Mouse (Mus musculus) left cerebral cortex, adult 8-10 months (tissue): Measurements from ENCODE around the gene Akt1. TPM values are rescaled to one million over a fixed set of nuclear protein-coding genes. Genes with fewer than 3 reads are reported as not detected.

Source experiments
- DNase-seq, 2 experiments: peaks; one replicate each; pipeline ENCODE4 v3.0.0; 2022; ENCODE audit warnings: low spot score in 2 of 2
- total RNA-seq, 4 experiments: library from RNA; stranded (reverse); gene quantifications; 2 replicates each; pipeline ENCODE4 v1.2.4; 2022

The Akt1 gene
- total RNA-seq, 4 experiments from 2014 or later, result 158 to 174 (median 171) TPM

- DNase-seq, result peak; percentile 92 to 93
These were observed 18.8 kb upstream of the Akt1 start for GRCm38 (mm10) chr12:112693185-112694126.

DNA sequence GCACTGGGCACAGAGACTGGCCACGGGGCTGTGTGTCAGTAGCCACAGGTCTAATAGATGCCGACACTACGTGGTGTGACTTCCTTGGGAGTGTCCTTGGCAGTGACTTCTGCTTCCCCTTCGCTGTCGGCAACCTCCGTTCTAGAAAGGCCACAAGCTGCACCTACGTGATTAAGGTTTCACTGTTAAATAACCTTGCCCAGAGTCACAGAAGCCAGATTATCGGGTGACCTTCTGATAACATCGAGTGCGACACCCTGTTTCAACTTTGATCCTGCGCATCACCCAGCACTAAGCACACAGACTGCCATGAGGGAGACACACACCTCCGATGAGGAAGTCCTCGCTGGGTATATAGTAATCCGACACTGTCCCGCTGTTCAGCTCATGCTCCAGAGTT is 13.8 kb upstream of the Akt1 start:
- DNase-seq, result no peak

DNA sequence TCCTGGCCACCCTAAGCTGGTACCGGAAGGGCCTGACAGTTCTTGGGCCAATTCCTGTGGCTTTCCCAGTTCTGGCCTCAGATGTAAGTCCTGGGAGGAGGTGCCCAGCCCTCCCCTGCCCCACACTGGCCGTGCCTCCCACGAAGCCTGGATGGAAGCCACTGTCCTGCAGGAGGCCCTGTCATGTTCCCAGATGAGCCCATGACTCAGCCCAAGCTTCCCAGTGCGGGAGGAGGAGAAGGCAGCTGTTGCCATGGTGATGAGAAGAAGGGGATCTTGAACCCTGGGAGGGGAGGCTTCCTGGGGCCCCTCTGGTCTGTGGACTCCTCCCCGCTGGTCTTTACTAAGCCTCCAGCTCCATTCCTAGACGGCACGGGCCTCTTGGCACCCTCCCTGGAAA is 8.7 kb upstream of the Akt1 start:
- no peak for DNase-seq

GRCm38 (mm10) chr12:112679027-112679996 is 4.6 kb upstream of the Akt1 start:
- DNase-seq, result no peak

DNA sequence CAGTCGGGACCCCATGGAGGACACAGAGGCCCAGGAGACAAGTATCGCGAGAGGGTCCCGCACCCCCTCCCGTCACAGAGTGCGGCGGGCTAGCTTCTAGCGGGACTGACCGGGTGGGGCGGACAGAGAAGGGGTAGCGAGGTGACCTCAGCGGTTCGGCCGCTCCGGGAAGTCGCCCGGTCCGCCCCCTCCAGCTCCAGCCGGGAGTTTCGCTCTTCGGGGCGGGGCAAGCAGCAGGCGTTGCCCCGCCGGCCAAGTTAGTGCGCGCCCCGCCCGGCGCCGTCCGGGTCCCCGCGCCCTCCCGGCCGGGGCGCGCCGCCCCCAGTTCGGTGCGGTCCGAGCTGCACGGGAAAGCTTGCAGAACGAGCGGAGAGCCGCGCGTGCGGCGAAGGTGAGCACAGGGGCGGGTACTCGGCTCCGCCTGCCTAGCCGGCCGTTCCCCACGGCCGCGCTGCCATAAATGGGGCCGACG is 3.9 kb upstream of the Akt1 start, which contains the start of gene Zbtb42:
Zbtb42 (plus strand) TSS at position 274 of the 472 bp plus-strand sequence.
- DNase-seq, result no peak

- no peak for DNase-seq
These were observed 3.4 kb upstream of the Akt1 start for GRCm38 (mm10) chr12:112677943-112678554.

GRCm38 (mm10) chr12:112677076-112677475 is 2.4 kb upstream of the Akt1 start:
- no peak for DNase-seq

GRCm38 (mm10) chr12:112675245-112676035 is 756 bp upstream of the Akt1 start:
- peak in 1 of 2 experiments; percentile 70 for DNase-seq

- DNase-seq, result no peak
These were observed 1.1 kb downstream of the Akt1 start for GRCm38 (mm10) chr12:112673576-112674091.

DNA sequence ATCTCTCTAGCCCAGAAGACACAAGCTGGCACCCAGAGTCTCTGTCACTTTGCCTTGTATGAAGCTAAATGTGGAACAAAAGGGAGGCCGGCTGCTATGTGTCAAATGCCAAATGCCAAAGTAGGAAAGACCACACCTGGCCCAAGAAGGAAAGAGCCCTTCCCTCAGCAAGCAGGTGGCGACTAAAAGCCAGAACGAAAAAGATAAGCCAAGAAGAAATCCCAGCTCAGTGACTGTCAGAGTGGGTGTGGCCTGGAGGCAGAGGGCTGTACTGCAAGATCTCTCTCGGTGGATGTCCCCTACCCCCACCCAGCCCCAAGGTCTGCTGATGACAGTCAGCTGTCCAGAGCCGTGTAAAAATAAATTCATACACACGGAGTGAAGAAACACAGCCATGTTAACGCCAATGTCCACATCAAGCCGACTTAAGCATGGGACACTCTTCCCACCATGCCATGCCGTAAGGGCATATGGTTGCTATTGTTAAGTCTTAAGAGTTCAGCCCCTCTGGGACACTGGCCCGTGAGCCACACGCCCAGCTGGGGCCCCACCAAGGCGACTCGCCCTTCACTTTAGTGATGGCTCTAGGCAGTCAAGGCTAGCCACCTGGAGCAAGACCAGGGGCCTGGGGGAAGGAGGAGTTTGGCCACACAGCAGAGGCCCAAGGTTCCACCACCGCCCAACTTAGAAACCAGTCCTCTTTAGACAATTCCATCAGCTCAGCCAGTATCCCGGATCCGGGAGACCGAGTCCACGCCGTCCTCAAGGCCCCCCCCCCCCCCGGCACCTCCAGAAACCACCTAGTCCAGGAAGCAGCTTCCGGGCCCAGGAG is 1.7 kb downstream of the Akt1 start:
- DNase-seq, result no peak

GRCm38 (mm10) chr12:112671891-112672290 is 2.8 kb downstream of the Akt1 start:
- no peak for DNase-seq

DNA sequence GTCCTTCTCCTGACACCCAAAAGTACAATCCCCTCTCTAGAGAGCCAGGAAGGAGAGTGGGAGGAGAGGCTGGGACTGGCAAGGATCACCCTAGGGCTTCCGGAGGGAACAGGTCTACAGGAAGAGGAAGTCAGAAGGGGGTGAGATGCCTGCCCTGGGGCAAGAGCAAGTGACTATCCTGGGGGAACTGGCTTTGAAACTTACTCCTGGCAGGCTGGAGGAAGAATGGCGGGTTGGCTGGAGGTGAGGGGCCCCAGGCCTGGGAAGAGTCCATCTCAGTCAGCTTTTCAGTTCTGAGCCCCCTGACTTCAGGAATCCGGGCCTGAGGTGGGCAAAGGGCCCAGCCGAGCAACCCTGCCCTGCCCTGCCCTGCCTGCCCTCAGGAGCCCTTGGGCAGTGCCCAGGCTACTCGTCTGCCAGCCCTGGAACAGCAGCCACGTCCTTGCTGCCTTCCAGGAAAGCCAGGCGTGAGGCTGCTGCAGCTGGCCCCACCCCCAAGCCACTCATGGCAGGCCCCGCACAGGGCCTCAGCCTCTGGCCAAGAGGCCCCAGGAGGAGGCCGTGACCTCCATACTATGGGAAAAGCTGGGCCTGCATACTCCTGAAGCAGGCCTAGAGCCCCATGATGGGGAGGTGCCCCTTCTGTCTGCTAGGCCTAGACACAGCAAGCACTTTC is 3.8 kb downstream of the Akt1 start:
- DNase-seq, result no peak

- DNase-seq, result no peak
These were observed 6.9 kb downstream of the Akt1 start for GRCm38 (mm10) chr12:112667619-112668297.

- DNase-seq, result no peak
These were observed 8.7 kb downstream of the Akt1 start for GRCm38 (mm10) chr12:112665881-112666544.

GRCm38 (mm10) chr12:112665445-112665844 is 9.2 kb downstream of the Akt1 start:
- DNase-seq, result peak; percentile 71 to 75

GRCm38 (mm10) chr12:112664656-112665055 is 10.0 kb downstream of the Akt1 start:
- DNase-seq, result no peak

DNA sequence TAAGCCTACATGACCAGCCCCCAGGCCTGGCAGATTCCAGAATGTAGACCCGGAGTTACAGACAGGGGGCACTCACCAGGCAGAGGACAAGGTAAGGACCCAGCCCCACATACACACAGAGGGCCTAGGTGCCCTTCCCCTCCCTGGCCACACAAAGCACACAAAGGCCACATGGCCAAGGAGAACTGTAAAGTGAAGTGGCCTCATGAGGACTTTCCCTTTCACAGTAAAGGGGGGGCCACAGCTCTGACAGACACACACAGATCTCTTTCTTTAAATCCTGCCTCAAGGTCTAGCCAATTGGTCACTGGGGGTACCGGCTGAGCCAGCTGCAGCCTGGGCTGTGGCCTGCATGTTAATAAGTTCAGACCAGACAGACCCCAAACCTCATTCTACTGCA is 10.6 kb downstream of the Akt1 start:
- DNase-seq, result no peak

- DNase-seq, result no peak
These were observed 11.0 kb downstream of the Akt1 start for GRCm38 (mm10) chr12:112663716-112664115.
